Mouse (Mus musculus): ENCODE results near the gene Spata21. TPM values are rescaled to one million over a fixed set of nuclear protein-coding genes. Genes with fewer than 3 reads are reported as not detected.

Gene Spata21
- total RNA-seq, 2 experiments from 2014 or later, result 0.17 to 0.59 TPM

GRCm38 (mm10) chr4:141072502-141072901, 15.6 kb upstream of the Spata21 start:
- DNase-seq (ENCODE audit: extremely low spot score in 1 of 2, low spot score in 2 of 2), result no peak
- intact Hi-C loops (cut with DNase I), result no loop called here

GRCm38 (mm10) chr4:141073661-141074060, 14.5 kb upstream of the Spata21 start:
- peak in 1 of 2 experiments; percentile 83 for DNase-seq (ENCODE audit: extremely low spot score in 1 of 2, low spot score in 2 of 2)
- intact Hi-C loops (cut with DNase I), result no loop called here

- intact Hi-C loops (cut with DNase I), result no loop called here
- DNase-seq (ENCODE audit: extremely low spot score in 1 of 2, low spot score in 2 of 2), result no peak
Observed at GRCm38 (mm10) chr4:141074109-141074508, 14.0 kb upstream of the Spata21 start.

- DNase-seq (ENCODE audit: extremely low spot score in 1 of 2, low spot score in 2 of 2), result no peak
- intact Hi-C loops (cut with DNase I), result loop anchor here (5.0 kb wide), 1 partner anchor 45 kb away; no protein-coding TSS in a partner anchor
Observed at GRCm38 (mm10) chr4:141076761-141077506, 11.2 kb upstream of the Spata21 start.

GRCm38 (mm10) chr4:141077681-141078509, 10.2 kb upstream of the Spata21 start, which contains the start of gene Necap2:
Gene Necap2, minus strand, starts transcription at chr4:141078357.
- intact Hi-C loops (cut with DNase I), result loop anchor here (5.0 kb wide), 1 partner anchor 44 kb away; no protein-coding TSS in a partner anchor
- DNase-seq (ENCODE audit: extremely low spot score in 1 of 2, low spot score in 2 of 2), result peak; percentile 92 to 96

- no peak for DNase-seq (ENCODE audit: extremely low spot score in 1 of 2, low spot score in 2 of 2)
- intact Hi-C loops (cut with DNase I), result loop anchor here (5.0 kb wide), 1 partner anchor 44 kb away; no protein-coding TSS in a partner anchor
Observed at GRCm38 (mm10) chr4:141078510-141079137, 9.5 kb upstream of the Spata21 start.

GRCm38 (mm10) chr4:141086862-141087261, 1.3 kb upstream of the Spata21 start:
- intact Hi-C loops (cut with DNase I), result no loop called here
- DNase-seq (ENCODE audit: extremely low spot score in 1 of 2, low spot score in 2 of 2), result no peak

GRCm38 (mm10) chr4:141088714-141089113, 581 bp downstream of the Spata21 start:
- no peak for DNase-seq (ENCODE audit: extremely low spot score in 1 of 2, low spot score in 2 of 2)
- intact Hi-C loops (cut with DNase I), result no loop called here

- DNase-seq (ENCODE audit: extremely low spot score in 1 of 2, low spot score in 2 of 2), result no peak
- intact Hi-C loops (cut with DNase I), result no loop called here
Observed at GRCm38 (mm10) chr4:141095016-141095415, 6.9 kb downstream of the Spata21 start.

- intact Hi-C loops (cut with DNase I), result no loop called here
- DNase-seq (ENCODE audit: extremely low spot score in 1 of 2, low spot score in 2 of 2), result no peak
Observed at GRCm38 (mm10) chr4:141096710-141097109, 8.6 kb downstream of the Spata21 start.

GRCm38 (mm10) chr4:141098935-141099334, 10.8 kb downstream of the Spata21 start:
- intact Hi-C loops (cut with DNase I), result no loop called here
- DNase-seq (ENCODE audit: extremely low spot score in 1 of 2, low spot score in 2 of 2), result no peak

GRCm38 (mm10) chr4:141099956-141100355, 11.8 kb downstream of the Spata21 start:
- intact Hi-C loops (cut with DNase I), result no loop called here
- no peak for DNase-seq (ENCODE audit: extremely low spot score in 1 of 2, low spot score in 2 of 2)

- no peak for DNase-seq (ENCODE audit: extremely low spot score in 1 of 2, low spot score in 2 of 2)
- intact Hi-C loops (cut with DNase I), result no loop called here
Observed at GRCm38 (mm10) chr4:141101291-141101690, 13.2 kb downstream of the Spata21 start.

GRCm38 (mm10) chr4:141101855-141102254, 13.7 kb downstream of the Spata21 start:
- intact Hi-C loops (cut with DNase I), result no loop called here
- DNase-seq (ENCODE audit: extremely low spot score in 1 of 2, low spot score in 2 of 2), result no peak

- intact Hi-C loops (cut with DNase I), result no loop called here
- DNase-seq (ENCODE audit: extremely low spot score in 1 of 2, low spot score in 2 of 2), result no peak
Observed at GRCm38 (mm10) chr4:141106526-141107183, 18.5 kb downstream of the Spata21 start.

- intact Hi-C loops (cut with DNase I), result no loop called here
- no peak for DNase-seq (ENCODE audit: extremely low spot score in 1 of 2, low spot score in 2 of 2)
Observed at GRCm38 (mm10) chr4:141108196-141108732, 20.1 kb downstream of the Spata21 start.

GRCm38 (mm10) chr4:141113831-141114230, 25.7 kb downstream of the Spata21 start:
- intact Hi-C loops (cut with DNase I), result no loop called here
- peak in 1 of 2 experiments; percentile 47 for DNase-seq (ENCODE audit: extremely low spot score in 1 of 2, low spot score in 2 of 2)

GRCm38 (mm10) chr4:141114521-141114981, 26.4 kb downstream of the Spata21 start:
- DNase-seq (ENCODE audit: extremely low spot score in 1 of 2, low spot score in 2 of 2), result peak in 1 of 2 experiments; percentile 68
- intact Hi-C loops (cut with DNase I), result no loop called here
